Mouse (Mus musculus) CH12.LX (cell line): ENCODE data around the gene Nhsl2. TPM values are rescaled to one million over a fixed set of nuclear protein-coding genes. Genes with fewer than 3 reads are reported as not detected.

Experiments used
- DNase-seq: peaks from one replicate; pipeline ENCODE4 v3.0.0-alpha.2; 2013; ENCODE audit errors: extremely low read depth
- H3K27ac ChIP-seq: 2 replicates; pipeline ENCODE4 v1.5.1; 2012; ENCODE audit warnings: low read depth, mild to moderate bottlenecking, control low read depth, moderate library complexity; ENCODE audit not compliant: insufficient read depth
- H3K27me3 ChIP-seq: replicated peaks from 2 replicates; pipeline ENCODE3; 2012; ENCODE audit warnings: inconsistent platforms
- H3K36me3 ChIP-seq, 2 experiments: replicated peaks in 1 of 2; 2 replicates each; pipeline versions ENCODE3 to v1.6.1; 2012; ENCODE audit warnings: inconsistent platforms in 1 of 2, low read length in 1 of 2, mild to moderate bottlenecking in 1 of 2, mixed read lengths in 1 of 2, moderate library complexity in 1 of 2; ENCODE audit not compliant: control insufficient read depth in 1 of 2, insufficient read depth in 1 of 2
- H3K4me1 ChIP-seq, 2 experiments: 2 replicates each; pipeline ENCODE4 v1.6.1; 2012; ENCODE audit warnings: inconsistent platforms in 1 of 2, moderate library complexity in 1 of 2; ENCODE audit not compliant: insufficient read depth in 2 of 2, control insufficient read depth in 1 of 2
- H3K4me2 ChIP-seq: 2 replicates; pipeline ENCODE4 v1.6.1; 2012; ENCODE audit warnings: low read depth, mild to moderate bottlenecking, control low read depth; ENCODE audit not compliant: poor library complexity, insufficient read depth, severe bottlenecking
- H3K4me3 ChIP-seq, 3 experiments: fragments of 150-350 bp in 1 of 3; sonication (generic) in 1 of 3; replicated peaks in 1 of 3; 2 replicates each; pipeline versions ENCODE3 to v1.5.1; 2011 to 2012; ENCODE audit warnings: low read depth in 2 of 3, low read length in 2 of 3, mild to moderate bottlenecking in 2 of 3, moderate library complexity in 2 of 3, control low read depth in 1 of 3, improper control_type of control experiment in 1 of 3, inconsistent platforms in 1 of 3, mixed read lengths in 1 of 3; ENCODE audit not compliant: poor library complexity in 1 of 3
- H3K79me2 ChIP-seq: replicated peaks from 2 replicates; pipeline ENCODE4 v1.6.1; 2012; ENCODE audit warnings: mild to moderate bottlenecking, moderate library complexity; ENCODE audit not compliant: control insufficient read depth, poor library complexity, insufficient read depth, severe bottlenecking; ENCODE audit errors: extremely low read depth
- H3K9ac ChIP-seq: 2 replicates; pipeline ENCODE4 v1.6.1; 2012; ENCODE audit warnings: low read depth, mild to moderate bottlenecking, control low read depth, moderate library complexity; ENCODE audit not compliant: insufficient read depth
- H3K9me3 ChIP-seq: replicated peaks from 2 replicates; pipeline ENCODE3; 2012; ENCODE audit warnings: low read length, inconsistent platforms, mixed read lengths
- BHLHE40 ChIP-seq: IDR thresholded peaks from 2 replicates; pipeline ENCODE4 v1.6.1; 2011; ENCODE audit warnings: mild to moderate bottlenecking, low read depth, low read length, improper control_type of control experiment
- CHD1 ChIP-seq: IDR thresholded peaks from 2 replicates; pipeline ENCODE4 v1.6.1; 2012; ENCODE audit warnings: low read depth, low read length, improper control_type of control experiment, inconsistent platforms
- CHD2 ChIP-seq: IDR thresholded peaks from 2 replicates; pipeline ENCODE4 v1.6.1; 2011; ENCODE audit warnings: low read length, improper control_type of control experiment
- CTCF ChIP-seq, 2 experiments: IDR thresholded peaks in 1 of 2; conservative IDR thresholded peaks in 1 of 2; 2 replicates each; pipeline ENCODE4 v1.5.1; 2011 to 2012; ENCODE audit warnings: low read depth in 2 of 2, low read length in 2 of 2, improper control_type of control experiment in 1 of 2, inconsistent platforms in 1 of 2, mild to moderate bottlenecking in 1 of 2, moderate library complexity in 1 of 2
- E2F4 ChIP-seq: IDR thresholded peaks from 2 replicates; pipeline ENCODE4 v1.6.1; 2011; ENCODE audit warnings: low read depth, low read length, improper control_type of control experiment; ENCODE audit not compliant: insufficient replicate concordance
- EP300 ChIP-seq: IDR thresholded peaks from 2 replicates; pipeline ENCODE4 v1.6.1; 2011; ENCODE audit warnings: low read length, improper control_type of control experiment
- ETS1 ChIP-seq: conservative IDR thresholded peaks from 2 replicates; pipeline ENCODE4 v1.6.1; 2012; ENCODE audit warnings: low read depth, mild to moderate bottlenecking, inconsistent platforms, low read length, improper control_type of control experiment, moderate library complexity
- HCFC1 ChIP-seq: IDR thresholded peaks from 2 replicates; pipeline ENCODE4 v1.6.1; 2012; ENCODE audit warnings: low read depth, mild to moderate bottlenecking, inconsistent platforms, low read length, improper control_type of control experiment
- IRF4 ChIP-seq: IDR thresholded peaks from 2 replicates; pipeline ENCODE4 v1.6.1; 2014; ENCODE audit warnings: low read depth, mild to moderate bottlenecking, inconsistent platforms, low read length, improper control_type of control experiment
- JUN ChIP-seq: IDR thresholded peaks from 2 replicates; pipeline ENCODE4 v1.6.1; 2011; ENCODE audit warnings: low read depth, mild to moderate bottlenecking, low read length, improper control_type of control experiment, moderate library complexity; ENCODE audit not compliant: insufficient read depth
- KAT2A ChIP-seq: IDR thresholded peaks from 2 replicates; pipeline ENCODE4 v1.6.1; 2012; ENCODE audit warnings: low read length, improper control_type of control experiment, inconsistent platforms; ENCODE audit not compliant: insufficient replicate concordance
- MAX ChIP-seq: IDR thresholded peaks from 2 replicates; pipeline ENCODE4 v1.6.1; 2011; ENCODE audit warnings: low read length, improper control_type of control experiment
- MAZ ChIP-seq: IDR thresholded peaks from 2 replicates; pipeline ENCODE4 v1.6.1; 2012; ENCODE audit warnings: low read depth, mild to moderate bottlenecking, inconsistent platforms, low read length, improper control_type of control experiment, moderate library complexity
- MEF2A ChIP-seq: IDR thresholded peaks from 2 replicates; pipeline ENCODE4 v1.6.1; 2014; ENCODE audit warnings: low read depth, mild to moderate bottlenecking, inconsistent platforms, low read length, improper control_type of control experiment, borderline replicate concordance
- MYC ChIP-seq: IDR thresholded peaks from 2 replicates; pipeline ENCODE4 v1.6.1; 2011; ENCODE audit warnings: low read depth, mild to moderate bottlenecking, improper control_type of control experiment, low read length
- NELFE ChIP-seq: IDR thresholded peaks from 2 replicates; pipeline ENCODE4 v1.6.1; 2011; ENCODE audit warnings: low read depth, low read length, improper control_type of control experiment
- NRF1 ChIP-seq: IDR thresholded peaks from 2 replicates; pipeline ENCODE4 v1.6.1; 2014; ENCODE audit warnings: low read depth, mild to moderate bottlenecking, inconsistent platforms, low read length, improper control_type of control experiment, moderate library complexity
- PAX5 ChIP-seq: IDR thresholded peaks from 2 replicates; pipeline ENCODE4 v1.6.1; 2012; ENCODE audit warnings: low read length, inconsistent platforms, mixed read lengths
- POLR2AphosphoS2 ChIP-seq: IDR thresholded peaks from 2 replicates; pipeline ENCODE4 v1.6.1; 2011; ENCODE audit warnings: low read depth, low read length, improper control_type of control experiment
- RAD21 ChIP-seq: IDR thresholded peaks from 2 replicates; pipeline ENCODE4 v1.6.1; 2011; ENCODE audit warnings: low read depth, mild to moderate bottlenecking, low read length, improper control_type of control experiment, moderate library complexity
- RCOR1 ChIP-seq: conservative IDR thresholded peaks from 2 replicates; pipeline ENCODE4 v1.6.1; 2012; ENCODE audit warnings: low read depth, mild to moderate bottlenecking, inconsistent platforms, low read length, improper control_type of control experiment
- SIN3A ChIP-seq: IDR thresholded peaks from 2 replicates; pipeline ENCODE4 v1.6.1; 2012; ENCODE audit warnings: low read length, improper control_type of control experiment, inconsistent platforms
- SMC3 ChIP-seq: IDR thresholded peaks from 2 replicates; pipeline ENCODE4 v1.6.1; 2011; ENCODE audit warnings: low read depth, low read length, improper control_type of control experiment
- ZKSCAN1 ChIP-seq: IDR thresholded peaks from 2 replicates; pipeline ENCODE4 v1.6.1; 2012; ENCODE audit warnings: low read depth, inconsistent platforms, low read length, improper control_type of control experiment, borderline replicate concordance
- dilution Hi-C: fragments of 300-500 bp; cut with MboI; formaldehyde crosslinking; loops from 2 replicates; pipeline ENCODE4 v1.14.3; 2020; ENCODE audit warnings: low sequenced_read_pairs; ENCODE audit not compliant: extremely low pct_unique_long_range_greater_than_20kb, extremely low pct_ligation_motif_present
- in situ Hi-C: fragments of 300-500 bp; cut with MboI; formaldehyde crosslinking; loops from 3 replicates; pipeline ENCODE4 v1.14.3; 2019; ENCODE audit warnings: low sequenced_read_pairs, low pct_ligation_motif_present, low pct_unique_long_range_greater_than_20kb, mixed read lengths
- polyA plus RNA-seq: library from polyadenylated mRNA; unstranded; fragments of >175 nt; gene quantifications from 2 replicates; pipeline ENCODE4 v1.2.1, GENCODE M21; 2012; ENCODE audit warnings: low read depth; ENCODE audit not compliant: insufficient read length
- total RNA-seq, 2 experiments: library from RNA; depleted of rRNA; stranded (reverse); fragments of 300-350 nt in 1 of 2; fragments of >200 nt in 1 of 2; gene quantifications; 2 replicates each; pipeline ENCODE4 v1.2.3; 2012 to 2014

Gene Nhsl2
- total and polyA plus RNA-seq, 3 experiments = 0.10 to 0.17 TPM; not detected in 1

GRCm38 (mm10) chrX:102065213-102065775 lies 216.1 kb downstream of the Nhsl2 start:
- Histone ChIP-seq H3K9ac (no peak overlapping the region), H3K36me3 (no peaks in the 10 kb centered on the region), H3K27ac (no peak overlapping the region), H3K4me1 (peaks cover 0 to 18% of the 10 kb centered on the region in 2 experiments; a peak in 2 of 4 replicates), H3K79me2 (no peaks in the 10 kb centered on the region), H3K9me3 (no peaks in the 10 kb centered on the region), H3K4me2 (no peak overlapping the region), H3K4me3 (no peak overlapping the region), H3K27me3 (no peaks in the 10 kb centered on the region)
- no peak for DNase-seq
- TF ChIP-seq BHLHE40 = no peak
- no peak for TF ChIP-seq MAX
- dilution Hi-C loops (no loop called here), in situ Hi-C loops (loop anchor here (25.0 kb wide), 1 partner anchor 103 kb away; no protein-coding TSS in a partner anchor)

GRCm38 (mm10) chrX:102066134-102066533 lies 216.9 kb downstream of the Nhsl2 start:
- Histone ChIP-seq H3K27me3 (no peaks in the 10 kb centered on the region), H3K27ac (no peak overlapping the region), H3K4me3 (no peak overlapping the region), H3K79me2 (no peaks in the 10 kb centered on the region), H3K9me3 (no peaks in the 10 kb centered on the region), H3K9ac (no peak overlapping the region), H3K4me2 (no peak overlapping the region), H3K36me3 (no peaks in the 10 kb centered on the region), H3K4me1 (peaks cover 0 to 18% of the 10 kb centered on the region in 2 experiments; a peak in 2 of 4 replicates)
- dilution Hi-C loops (no loop called here), in situ Hi-C loops (loop anchor here (25.0 kb wide), 1 partner anchor 104 kb away; no protein-coding TSS in a partner anchor)
- TF ChIP-seq CHD1 = no peak
- TF ChIP-seq SIN3A = no peak
- peak; percentile 66 to 75 for TF ChIP-seq CTCF (conservative IDR thresholded peaks at IDR 0.05 in 1 of 2, IDR thresholded peaks at IDR 0.05 in 1 of 2; ENCODE audit: low read depth in 2 of 2, low read length in 2 of 2)
- no peak for TF ChIP-seq KAT2A
- peak; percentile 57 for TF ChIP-seq SMC3
- TF ChIP-seq NELFE = no peak
- TF ChIP-seq ETS1 = no peak
- TF ChIP-seq MAZ = no peak
- no peak for TF ChIP-seq E2F4
- TF ChIP-seq IRF4 = no peak
- no peak for TF ChIP-seq MYC
- no peak for TF ChIP-seq JUN
- TF ChIP-seq ZKSCAN1 = no peak
- TF ChIP-seq HCFC1 = no peak
- no peak for TF ChIP-seq RCOR1
- TF ChIP-seq MEF2A = no peak
- peak; percentile 73 for TF ChIP-seq RAD21
- no peak for TF ChIP-seq NRF1
- TF ChIP-seq PAX5 = no peak
- TF ChIP-seq EP300 = no peak
- TF ChIP-seq CHD2 = no peak
- TF ChIP-seq POLR2AphosphoS2 = no peak
- peak; percentile 49 for DNase-seq
